Mouse (Mus musculus) brain, embryonic 14.5 days (tissue): ENCODE measurements at regions not wholly inside any gene's neighbourhood (a gene's known extent, or its start where the extent isn't known, plus 50 kb on each side); places are given as distances from the start of the nearest gene placed in this dataset.

Source experiments
- CTCF ChIP-seq: fragments of 200-500 bp; IDR thresholded peaks from 2 replicates; pipeline ENCODE4 v1.5.1; 2012; ENCODE audit warnings: inconsistent platforms, mild to moderate bottlenecking, moderate library complexity, borderline replicate concordance; ENCODE audit not compliant: insufficient read depth, insufficient read length; ENCODE audit errors: extremely low read depth
- POLR2A ChIP-seq: fragments of 200-500 bp; IDR thresholded peaks from 2 replicates; pipeline ENCODE4 v1.6.1; 2012; ENCODE audit warnings: mild to moderate bottlenecking, inconsistent platforms, borderline replicate concordance; ENCODE audit not compliant: poor library complexity, insufficient read depth, insufficient read length, severe bottlenecking; ENCODE audit errors: extremely low read depth

GRCm38 (mm10) chr3:103445852-103446251 is 129.2 kb upstream of the Syt6 start:
- no peak for TF ChIP-seq CTCF
- no peak for TF ChIP-seq POLR2A
